Mouse (Mus musculus) layer of hippocampus, adult 18-20 months (tissue): Measurements from ENCODE around the gene Rps6kb2. TPM values are rescaled to one million over a fixed set of nuclear protein-coding genes. Genes with fewer than 3 reads are reported as not detected.
"Not testable (repeated sequence)": the region's sequence is repeated elsewhere in the genome, so short reads cannot be mapped to it uniquely, and the experiment has no call there.

ENCODE experiments used
- DNase-seq, 2 experiments: peaks; one replicate each; pipeline ENCODE4 v3.0.0; 2022; ENCODE audit warnings: low spot score in 2 of 2
- total RNA-seq, 2 experiments: library from RNA; stranded (reverse); gene quantifications; 2 replicates each; pipeline ENCODE4 v1.2.3; 2021

The Rps6kb2 gene
- total RNA-seq, 2 experiments from 2014 or later: 32.7 to 38.3 TPM

DNA sequence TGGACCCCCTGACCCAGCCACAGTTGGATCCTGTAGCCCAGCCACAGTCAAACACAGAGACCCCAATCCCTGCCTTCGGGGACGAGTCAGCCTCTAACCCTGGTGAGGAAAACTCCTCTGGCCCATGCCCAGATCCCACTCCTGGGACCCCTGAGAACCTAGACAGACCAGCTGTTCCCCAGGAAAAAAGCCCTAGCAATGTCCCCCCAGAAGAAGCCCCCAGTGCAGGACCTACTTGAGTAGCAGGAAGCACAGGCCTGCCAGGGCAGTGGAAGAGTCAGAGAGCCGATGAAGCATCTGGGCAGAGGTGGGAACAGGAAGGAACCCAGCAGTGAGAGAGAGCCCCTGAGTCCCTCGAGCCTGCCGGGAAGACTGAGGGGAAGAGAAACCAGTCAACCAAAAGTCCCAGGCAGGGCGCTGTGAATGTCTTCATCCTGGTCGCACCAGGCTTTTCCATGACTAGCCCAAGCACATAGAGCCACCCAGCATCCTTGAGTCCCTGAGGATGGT lies 19.3 kb downstream of the Rps6kb2 start, which contains the start of gene Cabp4:
TSS of gene Cabp4 (minus strand) at position 275 of the 510 bp plus-strand sequence.
- no peak for DNase-seq

DNA sequence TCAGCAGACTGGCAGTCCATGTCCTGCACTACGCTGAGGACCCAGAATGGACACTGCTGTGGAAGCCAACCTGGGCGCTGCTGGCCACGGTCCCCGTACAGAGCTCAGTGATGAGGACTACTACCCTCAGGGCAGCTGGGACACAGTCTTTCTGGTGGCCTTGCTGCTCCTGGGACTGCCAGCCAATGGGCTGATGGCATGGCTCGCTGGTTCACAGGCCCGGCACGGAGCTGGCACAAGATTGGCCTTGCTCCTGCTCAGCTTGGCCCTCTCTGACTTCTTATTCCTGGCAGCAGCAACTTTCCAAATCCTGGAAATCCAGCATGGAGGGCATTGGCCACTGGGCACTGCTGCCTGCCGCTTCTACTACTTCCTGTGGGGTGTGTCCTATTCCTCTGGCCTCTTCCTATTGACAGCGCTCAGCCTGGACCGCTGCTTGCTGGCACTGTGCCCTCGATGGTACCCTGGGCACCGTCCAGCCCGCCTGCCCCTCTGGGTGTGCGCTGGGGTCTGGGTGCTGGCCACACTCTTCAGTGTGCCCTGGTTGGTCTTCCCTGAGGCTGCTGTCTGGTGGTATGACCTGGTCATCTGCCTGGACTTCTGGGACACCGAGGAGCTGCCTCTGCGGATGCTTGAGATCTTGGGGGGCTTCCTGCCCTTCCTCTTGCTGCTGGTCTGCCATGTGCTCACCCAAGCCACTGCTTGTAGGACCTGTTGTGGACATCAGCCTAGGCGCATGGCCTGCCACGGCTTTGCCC lies 20.6 kb downstream of the Rps6kb2 start:
- no peak for DNase-seq

DNA sequence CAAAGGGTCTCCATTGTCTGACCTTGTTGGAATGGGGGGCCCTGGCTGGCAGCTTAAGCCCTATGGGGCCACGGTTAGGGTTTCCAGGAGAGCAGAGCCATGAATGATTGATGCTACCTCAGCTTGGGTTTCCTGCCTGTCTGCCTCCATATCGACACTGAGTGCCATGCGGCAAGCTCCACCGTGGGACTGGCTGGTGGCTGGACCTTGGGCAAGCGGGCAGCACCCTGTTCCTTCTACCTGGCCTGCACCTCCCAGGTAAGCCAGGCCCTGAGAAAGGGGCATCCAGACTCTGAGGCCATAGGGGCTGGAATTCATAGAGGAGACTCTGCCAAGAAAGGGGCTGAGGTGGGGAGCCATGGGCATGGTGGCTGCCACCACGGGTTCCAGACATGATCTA lies 23.0 kb downstream of the Rps6kb2 start:
- DNase-seq: no peak

DNA sequence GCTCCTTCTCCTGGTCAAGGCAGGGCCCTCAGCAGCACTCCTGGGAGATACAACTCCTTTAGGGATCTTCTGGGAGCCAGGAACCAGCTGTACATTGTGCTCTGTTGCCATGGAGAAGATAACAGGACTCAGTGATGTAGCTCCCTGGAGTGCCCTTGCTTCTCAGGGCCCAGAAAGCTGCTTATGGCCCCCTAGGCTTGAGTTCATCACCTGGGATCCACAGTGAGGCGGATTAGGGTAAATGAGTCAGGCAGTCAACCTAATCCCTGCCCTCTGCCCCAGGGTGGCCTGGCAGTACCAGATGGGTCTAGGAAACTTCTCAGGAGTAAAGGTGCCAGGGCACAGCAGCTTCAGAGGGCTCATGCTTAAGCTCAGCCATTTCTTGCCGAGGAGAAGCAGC lies 23.7 kb downstream of the Rps6kb2 start, which contains the start of gene Gpr152:
TSS of gene Gpr152 (plus strand) at position 342 of the 400 bp plus-strand sequence.
- no peak for DNase-seq

DNA sequence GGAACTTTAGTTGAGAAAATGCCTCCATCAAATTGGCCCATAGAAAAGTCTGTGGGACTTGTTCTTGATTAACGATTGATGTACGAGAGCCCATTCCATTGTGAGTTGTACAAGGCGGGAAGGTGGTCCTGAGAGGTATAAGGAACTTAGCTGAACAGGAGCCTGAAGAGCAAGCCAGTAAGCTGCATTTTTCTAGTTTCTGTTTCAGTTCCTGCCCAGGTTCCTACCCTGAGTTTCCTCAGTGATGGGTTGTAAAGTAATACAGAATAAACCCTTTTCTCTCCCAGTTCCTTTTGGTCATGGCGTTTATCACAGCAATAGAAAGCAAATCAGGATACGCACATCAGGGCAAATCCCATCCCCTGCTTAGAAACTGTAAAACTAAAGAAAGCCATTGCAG lies 25.2 kb downstream of the Rps6kb2 start:
- no peak for DNase-seq

DNA sequence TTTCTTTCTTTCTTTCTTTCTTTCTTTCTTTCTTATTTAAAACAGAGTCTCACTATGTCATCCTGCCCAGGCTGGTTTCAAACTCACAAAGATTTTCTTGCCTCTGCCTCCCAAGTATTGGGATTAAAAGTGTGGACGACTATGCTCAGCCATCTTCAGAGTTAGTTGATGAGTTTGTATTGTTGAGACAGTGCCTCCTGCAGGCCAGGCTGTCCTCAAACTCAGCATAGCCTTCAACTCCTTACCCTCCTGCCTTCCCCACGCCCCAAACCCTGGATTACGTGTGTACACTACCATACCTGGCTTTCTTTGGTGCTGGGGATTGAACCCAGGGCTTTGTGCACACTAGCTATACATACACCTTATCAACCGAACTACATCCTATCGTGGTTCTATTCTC lies 26.7 kb downstream of the Rps6kb2 start:
- DNase-seq: no peak

DNA sequence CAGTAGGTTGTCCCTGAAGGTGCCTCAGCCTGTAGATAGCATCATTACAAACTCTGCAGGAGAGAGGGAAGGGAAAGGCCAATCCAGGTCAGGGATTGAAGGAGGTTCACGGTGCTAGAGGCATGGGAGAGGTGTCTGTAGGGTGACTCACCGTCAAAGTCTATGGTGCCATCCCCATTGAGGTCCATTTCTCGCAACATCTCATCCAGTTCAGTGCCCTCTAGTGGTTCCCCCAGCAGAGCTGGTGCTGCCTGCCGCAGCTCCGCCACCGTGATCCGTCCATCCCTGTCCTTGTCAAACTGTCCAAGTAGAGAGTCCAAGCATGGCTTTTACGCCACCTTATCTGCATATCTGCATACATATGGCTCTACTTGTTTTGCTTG lies 27.2 kb downstream of the Rps6kb2 start:
- DNase-seq: not testable (repeated sequence)

DNA sequence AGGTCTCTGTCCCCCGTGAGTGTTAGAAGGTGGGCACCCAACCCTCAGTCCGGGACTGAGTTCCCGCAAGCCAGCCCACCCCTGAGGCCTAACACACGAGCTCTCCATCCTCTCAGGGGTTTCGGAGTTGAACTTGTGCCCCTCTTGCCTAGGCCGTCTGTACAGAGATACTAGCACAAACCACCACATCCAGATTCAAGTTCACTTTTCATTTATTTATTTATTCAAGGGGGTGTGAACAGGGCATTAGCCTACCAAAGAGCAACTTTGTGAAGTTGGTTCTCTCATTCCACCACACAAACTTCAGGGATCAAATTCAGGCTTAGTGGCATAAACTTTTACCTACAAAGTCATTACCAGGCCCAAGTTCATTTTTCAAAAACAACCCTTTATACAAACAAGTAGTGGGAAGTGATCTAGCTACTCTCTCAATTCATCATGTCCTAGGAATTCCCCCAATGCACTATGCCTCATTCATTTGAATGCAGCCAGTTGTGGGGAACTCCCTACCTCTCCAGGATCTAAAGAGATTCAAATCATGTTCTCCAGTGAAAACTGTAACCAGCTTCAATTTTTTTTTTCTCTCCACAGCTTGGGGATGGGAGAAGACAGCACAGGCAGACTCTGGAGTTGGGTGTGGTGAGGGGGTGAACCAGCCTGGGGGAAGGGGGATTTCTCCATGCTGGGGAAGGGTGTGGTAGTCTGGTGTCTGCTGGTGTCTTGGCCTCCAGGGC lies 27.8 kb downstream of the Rps6kb2 start:
- not testable (repeated sequence) for DNase-seq

DNA sequence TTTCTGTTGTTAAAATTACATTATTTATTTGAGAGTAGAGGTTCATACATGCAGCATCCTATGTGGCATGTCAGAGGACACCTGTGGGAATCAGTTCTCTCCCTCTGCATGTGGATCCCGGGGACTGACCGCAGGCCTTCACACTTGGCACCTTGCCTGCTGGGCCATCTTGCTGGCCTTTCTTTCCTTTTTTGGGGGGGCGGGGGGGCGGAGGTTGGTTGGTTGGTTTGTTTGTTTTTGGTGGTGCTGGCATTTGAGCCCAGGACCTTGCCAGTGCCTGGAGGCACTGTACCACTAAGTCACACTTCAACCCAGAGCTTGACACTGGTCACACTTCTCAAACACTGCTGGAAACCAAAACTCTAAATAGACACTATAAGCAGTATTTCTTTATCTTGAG lies 28.8 kb downstream of the Rps6kb2 start:
- DNase-seq: no peak

DNA sequence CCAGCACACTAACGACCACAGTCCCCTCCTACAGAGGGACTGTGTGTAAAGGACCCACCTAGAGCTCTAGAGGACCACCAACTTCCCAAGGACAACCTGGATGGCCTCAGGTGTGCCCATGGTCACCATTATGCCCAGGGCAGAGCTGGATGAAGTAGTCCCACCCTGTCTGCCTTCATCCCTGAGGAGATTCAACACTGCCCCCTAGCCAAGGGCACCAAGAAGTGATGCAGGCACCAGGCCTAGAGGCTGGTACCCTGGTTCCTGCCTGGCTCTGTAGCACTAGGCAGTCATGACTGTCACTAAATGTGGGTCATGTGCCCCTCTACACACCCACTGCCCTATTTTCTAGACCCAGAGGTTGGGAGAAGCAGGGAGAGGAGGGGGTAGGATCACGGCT lies 31.4 kb downstream of the Rps6kb2 start:
- no peak for DNase-seq

DNA sequence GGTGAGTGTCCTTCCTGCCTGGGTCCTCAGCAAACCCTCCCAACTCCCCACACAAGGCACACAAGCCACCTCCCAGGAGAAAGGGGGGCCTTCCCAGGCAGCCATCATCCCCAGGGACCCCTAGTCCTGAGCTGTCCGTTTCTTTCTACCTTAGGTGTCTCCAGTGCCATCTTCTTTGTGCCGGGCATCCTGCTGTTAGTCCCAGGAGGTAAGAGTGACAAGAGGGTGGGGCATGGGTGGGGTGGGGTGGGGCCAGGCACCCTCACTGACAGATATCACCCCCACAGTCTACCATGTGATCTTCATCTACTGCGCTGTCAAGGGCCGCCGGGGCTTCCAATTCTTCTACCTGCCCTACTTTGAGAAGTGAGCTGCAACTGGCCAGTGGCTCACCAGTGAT lies 32.1 kb downstream of the Rps6kb2 start:
- no peak for DNase-seq

DNA sequence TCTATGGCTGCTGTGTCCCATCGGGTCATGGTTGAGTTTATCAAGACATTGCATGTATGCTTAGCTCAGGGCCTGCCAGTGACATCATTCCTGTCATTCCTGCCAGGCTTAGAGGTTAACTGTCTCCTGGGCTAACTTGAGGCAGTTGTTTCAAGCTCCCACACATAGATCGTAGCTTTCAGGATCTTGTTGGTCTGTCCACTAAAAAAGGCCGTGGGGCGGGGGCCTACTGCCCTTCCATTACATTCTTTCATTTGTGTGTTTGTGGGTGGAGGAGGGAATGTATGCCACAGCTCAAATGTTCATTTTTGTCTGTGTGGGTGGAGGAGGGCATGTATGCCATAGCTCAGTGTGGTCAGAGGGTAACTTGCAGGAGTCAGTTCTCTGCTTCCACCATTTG lies 33.0 kb downstream of the Rps6kb2 start:
- DNase-seq: no peak

DNA sequence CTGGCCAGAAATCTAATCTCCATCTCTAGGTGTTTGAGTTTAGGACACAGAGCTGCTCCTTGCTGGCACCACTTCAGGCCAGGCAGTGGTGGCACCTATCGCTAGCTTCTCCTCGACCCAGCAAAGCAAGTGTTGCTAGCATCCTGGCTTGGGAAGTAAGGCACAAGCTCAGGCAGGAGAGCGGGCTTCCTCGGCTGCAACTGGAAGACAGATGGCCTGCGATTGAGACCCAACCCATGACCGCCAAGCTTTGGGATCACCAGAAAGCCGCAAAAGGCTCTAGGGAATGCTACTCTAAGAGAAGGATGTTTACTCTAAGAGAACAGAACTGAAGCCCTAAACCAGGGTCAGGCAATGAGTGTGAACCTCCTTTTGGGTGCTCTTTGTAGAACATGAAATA lies 33.7 kb downstream of the Rps6kb2 start:
- DNase-seq: no peak

DNA sequence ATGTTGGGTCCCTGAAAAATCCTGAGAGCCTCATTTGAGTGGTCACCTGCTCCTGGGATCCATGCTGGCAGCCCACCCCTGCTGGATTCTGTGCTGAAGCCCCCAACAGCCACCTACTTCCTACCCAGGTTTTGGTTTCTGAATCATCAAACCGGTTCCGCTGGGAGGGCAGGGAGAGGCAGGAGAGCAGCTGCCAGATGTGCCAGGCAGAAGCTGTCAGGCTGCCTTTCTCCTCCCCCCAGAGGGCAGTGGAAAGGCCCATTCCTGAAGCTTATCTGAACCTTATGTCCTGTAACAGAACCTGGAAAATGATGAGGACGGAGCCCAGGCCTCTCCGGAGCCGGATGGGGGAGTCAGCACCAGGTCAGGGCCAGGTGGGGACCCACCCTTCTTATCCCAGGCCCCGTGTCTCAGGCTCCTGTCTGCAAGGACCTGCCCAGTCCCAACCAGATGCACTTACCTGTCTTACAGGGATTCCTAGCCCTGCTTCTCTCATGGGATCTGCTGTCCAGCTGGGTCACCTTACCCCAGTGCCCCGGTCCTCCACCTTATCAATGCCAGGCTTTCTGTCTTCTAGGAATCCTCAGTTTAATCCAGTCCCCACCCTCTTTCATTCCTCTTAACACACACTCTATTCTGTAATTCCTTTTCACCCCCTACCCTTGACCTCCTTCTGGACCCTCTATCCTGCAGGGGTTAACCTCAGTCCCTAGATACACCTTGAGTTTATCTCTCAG lies 36.2 kb downstream of the Rps6kb2 start:
- DNase-seq: no peak

DNA sequence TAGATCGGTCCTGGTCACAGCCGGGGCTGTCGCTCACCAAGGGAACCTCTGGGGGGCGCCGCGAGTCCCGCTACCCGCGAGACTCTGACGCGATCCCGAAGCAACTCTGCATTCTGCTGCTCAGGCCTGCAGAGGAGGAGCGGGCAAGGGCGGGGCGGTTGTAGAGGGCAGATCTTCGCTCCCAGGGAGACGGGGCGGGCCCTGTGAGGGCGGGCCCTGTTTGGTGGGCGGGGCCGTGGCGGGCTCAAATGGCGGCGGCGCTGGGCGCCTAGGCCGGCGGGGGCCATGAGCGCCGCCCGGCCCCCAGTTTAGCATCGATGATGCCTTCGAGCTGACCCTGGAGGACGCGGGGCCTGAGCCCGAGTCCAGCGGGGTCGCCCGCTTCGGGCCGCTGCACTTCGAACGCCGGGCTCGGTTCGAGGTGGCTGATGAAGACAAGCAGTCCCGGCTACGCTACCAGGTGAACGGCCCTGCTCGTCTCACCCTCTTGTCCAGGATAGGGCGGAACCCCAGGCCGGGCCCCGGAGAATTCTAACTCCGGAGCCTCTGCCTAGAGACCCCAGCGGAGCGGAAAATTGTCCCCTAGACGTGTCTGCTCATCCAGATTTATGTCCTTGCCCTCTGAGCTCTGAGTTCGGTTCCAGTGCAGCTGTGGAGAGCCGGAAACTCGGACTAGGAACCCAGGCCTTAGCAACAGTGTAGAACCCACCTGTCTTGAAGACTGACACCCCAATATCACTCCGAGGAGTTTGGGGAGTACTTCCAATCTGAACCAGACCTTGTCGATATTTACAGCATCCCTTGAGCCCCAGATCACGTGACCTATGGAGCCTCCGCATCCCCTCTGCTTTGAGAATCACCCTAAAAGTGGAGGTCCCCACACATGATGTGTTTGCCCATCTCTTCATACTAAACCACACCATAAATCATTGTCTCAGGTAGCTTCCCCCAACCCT lies 37.1 kb downstream of the Rps6kb2 start, which contains the start of gene Aip:
TSS of gene Aip (minus strand) at position 118 of the 956 bp plus-strand sequence.
- peak; percentile 98 to 99 for DNase-seq

DNA sequence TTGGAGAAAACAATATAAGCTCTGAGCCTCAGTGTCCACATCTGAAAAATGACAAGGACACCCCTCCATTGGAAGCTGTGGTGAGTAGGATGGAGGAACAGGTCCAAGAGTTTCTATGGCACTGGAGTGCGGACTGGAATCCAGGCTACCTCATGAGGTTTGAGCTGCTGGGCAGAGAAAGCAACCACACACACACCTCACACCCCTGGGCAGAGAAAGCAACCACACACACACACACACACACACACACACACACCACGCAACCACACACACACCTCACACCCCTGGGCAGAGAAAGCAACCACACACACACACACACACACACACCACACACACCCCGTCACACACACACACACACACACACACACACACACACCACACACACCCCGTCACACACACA lies 37.9 kb downstream of the Rps6kb2 start:
- not testable (repeated sequence) for DNase-seq

DNA sequence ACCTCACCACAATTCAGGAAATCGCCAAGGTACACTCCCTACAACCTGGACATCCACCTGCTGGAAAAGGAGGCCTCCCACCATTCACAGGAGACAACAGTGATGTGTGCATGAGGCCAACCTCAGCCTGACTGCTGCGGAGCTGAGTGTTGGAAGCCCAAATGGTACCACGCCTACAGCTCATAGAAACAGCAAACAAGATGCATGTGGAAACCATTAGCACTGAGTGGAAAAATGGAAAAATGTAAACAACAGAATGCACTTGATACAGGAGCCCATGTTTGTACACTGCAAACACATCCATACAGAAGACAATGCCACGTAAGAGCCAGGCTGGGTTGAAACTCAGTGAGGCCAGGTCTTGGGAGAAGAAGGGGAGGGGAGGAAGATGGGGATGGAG lies 38.7 kb downstream of the Rps6kb2 start:
- DNase-seq: no peak

DNA sequence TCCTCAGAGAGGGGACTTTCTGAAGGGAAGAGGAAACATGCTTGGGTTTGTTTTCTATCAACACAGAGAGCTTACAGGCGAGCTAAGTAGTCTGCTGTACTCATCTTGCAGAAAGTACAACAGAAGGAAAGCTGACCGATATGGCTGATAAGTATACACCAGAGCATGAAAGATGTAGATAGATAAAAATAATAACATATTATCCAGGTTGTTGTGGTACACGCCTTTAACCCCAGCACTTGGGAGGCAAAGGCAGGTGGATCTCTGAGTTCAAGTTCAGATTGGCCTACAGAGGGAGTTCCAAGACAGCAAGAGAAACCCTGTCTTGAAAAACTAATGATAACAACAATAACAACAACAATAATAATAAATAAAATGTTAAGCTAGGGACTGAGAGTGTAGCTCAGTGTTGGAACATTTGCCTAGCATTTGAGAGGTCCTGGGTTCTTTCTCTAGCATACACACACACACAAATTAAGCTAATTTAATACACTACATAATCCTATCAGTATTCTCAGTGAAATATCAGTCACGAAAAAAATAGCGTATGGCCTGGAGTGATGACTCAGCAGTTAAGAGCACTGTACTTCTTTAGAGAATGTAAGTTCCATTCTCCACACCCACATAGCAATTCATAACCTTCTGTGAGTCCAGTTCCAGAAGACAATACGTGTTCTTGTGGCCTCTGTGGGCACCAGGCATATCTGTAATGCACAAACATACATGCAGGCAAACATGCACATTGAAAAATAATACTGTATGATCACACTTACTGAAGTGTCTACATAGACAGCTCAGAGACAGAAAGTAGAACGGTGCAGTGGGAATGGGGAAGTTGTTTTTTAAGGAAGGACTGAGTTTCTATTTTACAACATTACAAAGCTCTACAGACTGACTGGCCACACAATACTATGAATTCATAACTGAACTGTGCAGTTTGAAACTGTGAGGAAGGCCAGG lies 40.5 kb downstream of the Rps6kb2 start:
- DNase-seq: no peak

DNA sequence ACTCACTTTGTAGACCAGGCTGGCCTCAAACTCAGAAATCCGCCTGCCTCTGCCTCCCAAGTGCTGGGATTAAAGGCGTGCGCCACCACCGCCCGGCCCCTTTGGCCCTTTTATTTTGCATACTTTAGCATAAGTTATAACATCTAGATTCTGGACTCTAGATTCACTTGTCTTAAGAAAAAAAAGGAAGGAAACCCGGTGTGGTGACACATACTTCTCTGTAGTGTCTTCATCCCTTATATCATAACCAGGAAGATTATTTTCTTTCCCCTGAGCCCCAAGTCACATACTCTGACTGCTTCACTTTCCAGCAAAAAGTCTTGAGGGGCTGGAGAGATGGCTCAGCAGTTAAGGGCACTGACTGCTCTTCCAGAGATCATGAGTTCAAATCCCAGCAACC lies 41.3 kb downstream of the Rps6kb2 start:
- DNase-seq: not testable (repeated sequence)
